ENCODE assay signal across 9 mouse cellular contexts in the genomic region with DNA sequence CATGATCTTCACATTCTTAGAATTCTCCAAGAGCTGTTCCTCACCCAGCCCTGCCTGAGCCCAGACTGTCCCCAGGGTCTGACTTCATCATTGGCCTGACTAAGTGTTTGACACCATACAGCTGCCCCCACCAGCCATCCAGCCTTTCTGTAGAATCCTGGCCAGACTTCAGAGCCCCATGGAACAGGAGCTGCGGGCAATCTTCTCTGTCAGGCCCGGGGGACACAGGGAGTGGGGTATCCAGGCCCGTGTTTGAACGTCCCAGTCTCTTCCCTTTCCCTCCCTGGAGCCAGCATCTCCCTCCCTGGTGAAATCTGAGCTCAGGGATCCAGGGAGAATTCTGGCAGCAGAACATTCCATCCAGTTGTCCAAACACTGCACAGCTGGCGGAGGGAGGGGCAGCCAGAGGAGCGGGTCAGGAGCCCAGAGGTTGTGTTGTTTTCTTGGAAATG. TPM values are rescaled to one million over a fixed set of nuclear protein-coding genes. Genes with fewer than 3 reads are reported as not detected.
A peak's percentile ranks its signal among the peaks of the same experiment; 100 is the strongest.
DNase-seq lines count a peak whose midpoint lies in the region; ATAC-seq and TF ChIP-seq lines count a peak whose summit lies in the region.
"Had no signal": no experiment of that assay in that cellular context is flagged by ENCODE, and none has a peak within 500 bp of the region (broad histone marks: within the 10 kb centered on the region; RNA-seq: fewer than 3 reads in every experiment).

No protein-coding gene starts in this region.

- H3K4me2 ChIP-seq in forebrain, embryonic 11.5 days (ENCODE audit: low read depth, low read length, severe bottlenecking), result no peak overlapping the region
- no peak overlapping the region for H3K4me2 ChIP-seq in forebrain, embryonic 15.5 days (replicated peaks)
- peak overlapping the region; percentile 7; the same call in 1 of the 2 replicates for H3K4me2 ChIP-seq in intestine, embryonic 15.5 days (replicated peaks)
- H3K4me2 ChIP-seq: hindbrain, embryonic 15.5 days had no signal

- WGBS in forebrain, embryonic 11.5 days, result 67% methylated on average over 6 of the region's 6 CpGs
- 57% methylated on average over 6 of the region's 6 CpGs for WGBS in forebrain, embryonic 15.5 days
- WGBS in intestine, embryonic 15.5 days, result 17% methylated on average over 6 of the region's 6 CpGs
- WGBS in thymus, adult 2 months, result 78% methylated on average over 6 of the region's 6 CpGs

- H3K36me3 ChIP-seq in forebrain, embryonic 11.5 days (ENCODE audit: control insufficient read depth, insufficient read depth, low read length), result no peaks in the 10 kb centered on the region
- no peaks in the 10 kb centered on the region for H3K36me3 ChIP-seq in forebrain, embryonic 15.5 days
- H3K36me3 ChIP-seq in intestine, embryonic 15.5 days, result no peaks in the 10 kb centered on the region
- no peaks in the 10 kb centered on the region for H3K36me3 ChIP-seq in thymus, adult 2 months (ENCODE audit: control insufficient read depth, insufficient read depth, low read length)
- H3K36me3 ChIP-seq: hindbrain, embryonic 15.5 days had no signal

- intact Hi-C loops in gastrocnemius, adult 2 months (cut with DNase I), result no loop called here

- H3K9me3 ChIP-seq in forebrain, embryonic 11.5 days (ENCODE audit: control insufficient read depth, low read length), result no peaks in the 10 kb centered on the region
- H3K9me3 ChIP-seq in forebrain, embryonic 15.5 days, result no peaks in the 10 kb centered on the region
- no peaks in the 10 kb centered on the region for H3K9me3 ChIP-seq in intestine, embryonic 15.5 days
- H3K9me3 ChIP-seq: hindbrain, embryonic 15.5 days had no signal

- H3K4me1 ChIP-seq in forebrain, embryonic 11.5 days (replicated peaks; ENCODE audit: control insufficient read depth, insufficient read depth, low read length), result no peaks in the 10 kb centered on the region
- H3K4me1 ChIP-seq in forebrain, embryonic 15.5 days, result peaks cover 5% of the 10 kb centered on the region; the same call in 1 of the 2 replicates
- peaks cover 31% of the 10 kb centered on the region for H3K4me1 ChIP-seq in intestine, embryonic 15.5 days (replicated peaks)
- H3K4me1 ChIP-seq in thymus, adult 2 months (replicated peaks; ENCODE audit: control insufficient read depth, insufficient read depth, low read length), result peaks cover 2% of the 10 kb centered on the region; the same call in 1 of the 2 replicates

- no peak for TF ChIP-seq CTCF in gastrocnemius, adult 2 months (IDR thresholded peaks at IDR 0.05)
- no peak for TF ChIP-seq CTCF in thymus, adult 2 months (IDR thresholded peaks at IDR 0.05; ENCODE audit: borderline replicate concordance, control insufficient read depth, extremely low read depth, insufficient read depth, low read length, poor library complexity)

- H3K4me3 ChIP-seq in forebrain, embryonic 11.5 days (ENCODE audit: low read depth, low read length), result no peak overlapping the region
- H3K4me3 ChIP-seq in forebrain, embryonic 15.5 days, result no peak overlapping the region
- H3K4me3 ChIP-seq in gastrocnemius, adult 2 months, result no peak overlapping the region
- no peak overlapping the region for H3K4me3 ChIP-seq in intestine, embryonic 15.5 days (replicated peaks)
- H3K4me3 ChIP-seq in thymus, adult 2 months (ENCODE audit: control insufficient read depth, insufficient read depth, low read length), result no peak overlapping the region
- H3K4me3 ChIP-seq: hindbrain, embryonic 15.5 days had no signal

- ATAC-seq in forebrain, embryonic 11.5 days (replicated peaks; ENCODE audit: low FRiP score), result no peak
- no peak for ATAC-seq in forebrain, embryonic 15.5 days (replicated peaks)
- ATAC-seq in intestine, embryonic 15.5 days, result peak; percentile 29

- no peak overlapping the region for H3K9ac ChIP-seq in forebrain, embryonic 11.5 days (ENCODE audit: low read length)
- H3K9ac ChIP-seq in forebrain, embryonic 15.5 days (replicated peaks), result no peak overlapping the region
- H3K9ac ChIP-seq in intestine, embryonic 15.5 days, result peak overlapping the region; percentile 26; the same call in 1 of the 2 replicates
- H3K9ac ChIP-seq: hindbrain, embryonic 15.5 days had no signal

- TF ChIP-seq POLR2A in thymus, adult 2 months (IDR thresholded peaks at IDR 0.05; ENCODE audit: control insufficient read depth, extremely low read depth, insufficient read depth, low read length, poor library complexity), result no peak

- no peak overlapping the region for H3K27ac ChIP-seq in forebrain, embryonic 11.5 days (ENCODE audit: low read depth, low read length)
- H3K27ac ChIP-seq in forebrain, embryonic 15.5 days (replicated peaks), result no peak overlapping the region
- H3K27ac ChIP-seq in gastrocnemius, adult 2 months, result peak overlapping the region; percentile 86
- peak overlapping the region; percentile 91 for H3K27ac ChIP-seq in intestine, embryonic 15.5 days
- no peak overlapping the region; the same call in 1 of the 2 replicates for H3K27ac ChIP-seq in thymus, adult 2 months (ENCODE audit: control insufficient read depth, insufficient read depth, low read length)
- H3K27ac ChIP-seq: hindbrain, embryonic 15.5 days had no signal

- DNase-seq in forebrain, embryonic 11.5 days (ENCODE audit: low spot score), result peak; percentile 67
- peak; percentile 80 for DNase-seq in gastrocnemius, adult 2 months
- peak; percentile 53 for DNase-seq in lung, postnatal 14 days
- DNase-seq in thymus, adult 2 months, result no peak
- no peak for DNase-seq in spleen, adult 12 weeks (ENCODE audit: low spot score)
- DNase-seq in spleen, postnatal 14 days (ENCODE audit: low spot score in 2 of 2), result no peak

- no peaks in the 10 kb centered on the region for H3K27me3 ChIP-seq in forebrain, embryonic 11.5 days (ENCODE audit: control insufficient read depth, insufficient read depth, low read length)
- H3K27me3 ChIP-seq in forebrain, embryonic 15.5 days, result no peaks in the 10 kb centered on the region
- no peaks in the 10 kb centered on the region for H3K27me3 ChIP-seq in intestine, embryonic 15.5 days (replicated peaks)
- no peaks in the 10 kb centered on the region for H3K27me3 ChIP-seq in thymus, adult 2 months (ENCODE audit: control insufficient read depth, insufficient read depth, low read length)
- H3K27me3 ChIP-seq: hindbrain, embryonic 15.5 days had no signal

RNA-seq across cellular contexts. Expression of a gene that starts 11.4 kb away (rescaled TPM):
- polyA plus RNA-seq in forebrain, embryonic 11.5 days (2014; fragmentation: Nextera tagmentation; extraction: Ambion mirVana), result 34.5 and 35.1 TPM in 2 replicates
- polyA plus RNA-seq in forebrain, embryonic 15.5 days (2015; fragmentation: Nextera tagmentation; extraction: Ambion mirVana), result 17.3 and 17.9 TPM in 2 replicates
- 1 to 10 TPM; 4.0 to 4.7 TPM for total RNA-seq in gastrocnemius, adult 2 months (2021)
- polyA plus RNA-seq in intestine, embryonic 15.5 days (2015; fragmentation: Nextera tagmentation; extraction: Ambion mirVana), result 34.7 and 35.0 TPM in 2 replicates
- 12.8 and 15.7 TPM in 2 replicates for polyA plus RNA-seq in thymus, adult 2 months (2012; rRNA removed)

RNA-seq across cellular contexts. Expression of a gene that starts 11.4 kb away (rescaled TPM):
- polyA plus RNA-seq in forebrain, embryonic 11.5 days (2014; fragmentation: Nextera tagmentation; extraction: Ambion mirVana), result 0.92 and 1.5 TPM in 2 replicates
- polyA plus RNA-seq in forebrain, embryonic 15.5 days (2015; fragmentation: Nextera tagmentation; extraction: Ambion mirVana), result 1.2 and 1.3 TPM in 2 replicates
- total RNA-seq in gastrocnemius, adult 2 months (2021), result under 1 TPM; 0.28 to 0.46 TPM
- polyA plus RNA-seq in intestine, embryonic 15.5 days (2015; fragmentation: Nextera tagmentation; extraction: Ambion mirVana), result 0.50 and 0.58 TPM in 2 replicates
- 0.31 and 0.33 TPM in 2 replicates for polyA plus RNA-seq in thymus, adult 2 months (2012; rRNA removed)

RNA-seq across cellular contexts. Expression of a gene that starts 28.5 kb away (rescaled TPM):
- 5.9 and 6.1 TPM in 2 replicates for polyA plus RNA-seq in forebrain, embryonic 11.5 days (2014; fragmentation: Nextera tagmentation; extraction: Ambion mirVana)
- 14.0 and 15.3 TPM in 2 replicates for polyA plus RNA-seq in forebrain, embryonic 15.5 days (2015; fragmentation: Nextera tagmentation; extraction: Ambion mirVana)
- 1 to 10 TPM; 2.2 to 2.3 TPM for total RNA-seq in gastrocnemius, adult 2 months (2021)
- 15.1 and 16.3 TPM in 2 replicates for polyA plus RNA-seq in intestine, embryonic 15.5 days (2015; fragmentation: Nextera tagmentation; extraction: Ambion mirVana)
- 13.6 and 19.9 TPM in 2 replicates for polyA plus RNA-seq in thymus, adult 2 months (2012; rRNA removed)

RNA-seq across cellular contexts. Expression of a gene that starts 32.5 kb away (rescaled TPM):
- polyA plus RNA-seq in forebrain, embryonic 11.5 days (2014; fragmentation: Nextera tagmentation; extraction: Ambion mirVana), result 1,254 and 1,333 TPM in 2 replicates
- polyA plus RNA-seq in forebrain, embryonic 15.5 days (2015; fragmentation: Nextera tagmentation; extraction: Ambion mirVana), result 1,475 and 1,516 TPM in 2 replicates
- 1,000 to 10,000 TPM; 2,168 to 2,432 TPM for total RNA-seq in gastrocnemius, adult 2 months (2021)
- 1,893 and 1,941 TPM in 2 replicates for polyA plus RNA-seq in intestine, embryonic 15.5 days (2015; fragmentation: Nextera tagmentation; extraction: Ambion mirVana)
- 2,238 and 2,885 TPM in 2 replicates for polyA plus RNA-seq in thymus, adult 2 months (2012; rRNA removed)

Comparison
In these comparisons a context has a peak if more than half of its experiments do, and no peak if none do; other contexts are left out.
1. DNase-seq: peak in forebrain, embryonic 11.5 days (single experiment), gastrocnemius, adult 2 months (single experiment) and lung, postnatal 14 days (single experiment); none in thymus, adult 2 months (single experiment), spleen, adult 12 weeks (single experiment) and spleen, postnatal 14 days (0 of 2).
2. H3K27ac ChIP-seq: peak in gastrocnemius, adult 2 months (single experiment) and intestine, embryonic 15.5 days (single experiment); none in forebrain, embryonic 11.5 days (single experiment), forebrain, embryonic 15.5 days (single experiment) and thymus, adult 2 months (single experiment).